Mouse (Mus musculus) hindbrain, embryonic 15.5 days (tissue): Measurements from ENCODE around the gene Taf15. TPM values are rescaled to one million over a fixed set of nuclear protein-coding genes. Genes with fewer than 3 reads are reported as not detected.

ENCODE experiments used
- ATAC-seq: fragments of 200-750 bp; cut with Nextera tagmentation; 2 replicates; pipeline ENCODE4 v1.8.0; 2017; ENCODE audit warnings: low read depth, moderate number of reproducible peaks, moderate TSS enrichment; ENCODE audit not compliant: low FRiP score
- H3K27ac ChIP-seq: fragments of 300-500 bp; sonication (generic); replicated peaks from 2 replicates; pipeline ENCODE4 v1.5.1; 2015; ENCODE audit warnings: mild to moderate bottlenecking, inconsistent platforms
- H3K27me3 ChIP-seq: fragments of 300-500 bp; sonication (generic); 2 replicates; pipeline ENCODE4 v1.6.1; 2015; ENCODE audit warnings: control low read depth, inconsistent platforms
- H3K36me3 ChIP-seq: fragments of 300-500 bp; sonication (generic); 2 replicates; pipeline ENCODE4 v1.6.1; 2015; ENCODE audit warnings: control low read depth, inconsistent platforms
- H3K4me1 ChIP-seq: fragments of 300-500 bp; sonication (generic); replicated peaks from 2 replicates; pipeline ENCODE4 v1.6.1; 2015; ENCODE audit warnings: control low read depth, inconsistent platforms
- H3K4me2 ChIP-seq: fragments of 300-500 bp; sonication (generic); 2 replicates; pipeline ENCODE4 v1.6.1; 2015; ENCODE audit warnings: moderate library complexity, mild to moderate bottlenecking, inconsistent platforms
- H3K4me3 ChIP-seq: fragments of 300-500 bp; sonication (generic); 2 replicates; pipeline ENCODE4 v1.5.1; 2015; ENCODE audit warnings: mild to moderate bottlenecking, inconsistent platforms
- H3K9ac ChIP-seq: fragments of 300-500 bp; sonication (generic); 2 replicates; pipeline ENCODE4 v1.6.1; 2015; ENCODE audit warnings: inconsistent platforms
- H3K9me3 ChIP-seq: fragments of 300-500 bp; sonication (generic); 2 replicates; pipeline ENCODE4 v1.6.1; 2016; ENCODE audit warnings: control low read depth, inconsistent platforms
- WGBS: fragments of 180-500 bp; shearing (Covaris S2); methylation state at CpG from one replicate; pipeline ENCODE4 v1.1.7; 2015; 5-methylcytosine and 5-hydroxymethylcytosine counted together
- polyA plus RNA-seq: library from polyadenylated mRNA; unstranded; fragments of >200 nt; fragmentation: Nextera tagmentation; extraction: Ambion mirVana; gene quantifications from 2 replicates; pipeline ENCODE4 v1.2.1, GENCODE M21; 2015

Gene Taf15
- polyA plus RNA-seq, 1 experiment from 2014 or later: 12.2 TPM

GRCm38 (mm10) chr11:83518371-83518770, 45.5 kb downstream of the Taf15 start:
- no peaks in the 10 kb centered on the region for H3K9me3 ChIP-seq
- H3K27me3 ChIP-seq: no peaks in the 10 kb centered on the region
- H3K36me3 ChIP-seq: peaks cover 3% of the 10 kb centered on the region
- no peak overlapping the region for H3K4me3 ChIP-seq
- no peaks in the 10 kb centered on the region for H3K4me1 ChIP-seq
- no peak for ATAC-seq
- WGBS: 61% methylated on average over 6 of the region's 6 CpGs
- H3K4me2 ChIP-seq: no peak overlapping the region
- H3K9ac ChIP-seq: no peak overlapping the region
- H3K27ac ChIP-seq: no peak overlapping the region

GRCm38 (mm10) chr11:83522075-83522474, 49.2 kb downstream of the Taf15 start, which contains the start of gene Heatr9:
TSS of gene Heatr9 (minus strand) at chr11:83522175.
- Histone ChIP-seq H3K9ac (no peak within 1 kb of the TSS), H3K4me2 (no peak within 1 kb of the TSS), H3K27me3 (no peaks in the 10 kb centered on the region), H3K4me3 (no peak within 1 kb of the TSS), H3K27ac (no peak within 1 kb of the TSS), H3K9me3 (no peaks in the 10 kb centered on the region), H3K36me3 (peaks cover 3% of the 10 kb centered on the region), H3K4me1 (no peaks in the 10 kb centered on the region)
- no peak for ATAC-seq
- WGBS: 86% methylated on average over 3 of the region's 3 CpGs

GRCm38 (mm10) chr11:83529024-83529423, 56.1 kb downstream of the Taf15 start:
- no peaks in the 10 kb centered on the region for H3K36me3 ChIP-seq
- H3K4me2 ChIP-seq: no peak overlapping the region
- H3K9ac ChIP-seq: no peak overlapping the region
- no peaks in the 10 kb centered on the region for H3K9me3 ChIP-seq
- H3K4me3 ChIP-seq: no peak overlapping the region
- no peak overlapping the region for H3K27ac ChIP-seq
- 0 out of 2 replicates have a peak, but pooled peaks cover under 1% of the 10 kb centered on the region for H3K4me1 ChIP-seq
- ATAC-seq: no peak
- WGBS: 69% methylated on average over 12 of the region's 12 CpGs
- H3K27me3 ChIP-seq: no peaks in the 10 kb centered on the region

- WGBS: 96% methylated on average over 5 of the region's 5 CpGs
Measured at GRCm38 (mm10) chr11:83530360-83530759, 57.5 kb downstream of the Taf15 start, which contains the start of gene Ccl5. TSS of gene Ccl5 (minus strand) at chr11:83530518.

GRCm38 (mm10) chr11:83533192-83533591, 60.3 kb downstream of the Taf15 start:
- H3K27ac ChIP-seq: no peak overlapping the region
- no peaks in the 10 kb centered on the region for H3K9me3 ChIP-seq
- H3K27me3 ChIP-seq: no peaks in the 10 kb centered on the region
- 93% methylated on average over 1 of the region's 1 CpGs for WGBS
- H3K4me3 ChIP-seq: no peak overlapping the region
- peaks cover 12% of the 10 kb centered on the region for H3K4me1 ChIP-seq
- H3K4me2 ChIP-seq: no peak overlapping the region
- no peaks in the 10 kb centered on the region for H3K36me3 ChIP-seq
- H3K9ac ChIP-seq: no peak overlapping the region
- no peak for ATAC-seq

More at GRCm38 (mm10) chr11:83530360-83530759, 57.5 kb downstream of the Taf15 start, which contains the start of gene Ccl5:
- H3K27me3 ChIP-seq: no peaks in the 10 kb centered on the region
- H3K4me1 ChIP-seq: peaks cover 12% of the 10 kb centered on the region
- no peak for ATAC-seq
- H3K27ac ChIP-seq: no peak within 1 kb of the TSS
- no peaks in the 10 kb centered on the region for H3K36me3 ChIP-seq
- no peaks in the 10 kb centered on the region for H3K9me3 ChIP-seq
- H3K4me3 ChIP-seq: no peak within 1 kb of the TSS
- no peak within 1 kb of the TSS for H3K9ac ChIP-seq
- H3K4me2 ChIP-seq: no peak within 1 kb of the TSS

GRCm38 (mm10) chr11:83534143-83534542, 61.3 kb downstream of the Taf15 start:
- no peaks in the 10 kb centered on the region for H3K36me3 ChIP-seq
- H3K9ac ChIP-seq: no peak overlapping the region
- peaks cover 12% of the 10 kb centered on the region for H3K4me1 ChIP-seq
- no peaks in the 10 kb centered on the region for H3K9me3 ChIP-seq
- H3K27ac ChIP-seq: no peak overlapping the region
- ATAC-seq: no peak
- WGBS: 82% methylated on average over 8 of the region's 8 CpGs
- no peaks in the 10 kb centered on the region for H3K27me3 ChIP-seq
- no peak overlapping the region for H3K4me3 ChIP-seq
- H3K4me2 ChIP-seq: peak overlapping the region; percentile 30

- Histone ChIP-seq H3K27ac (no peak overlapping the region), H3K4me1 (peaks cover 12% of the 10 kb centered on the region), H3K36me3 (no peaks in the 10 kb centered on the region), H3K4me3 (no peak overlapping the region), H3K4me2 (peak overlapping the region; percentile 30), H3K9me3 (no peaks in the 10 kb centered on the region), H3K9ac (no peak overlapping the region), H3K27me3 (no peaks in the 10 kb centered on the region)
- ATAC-seq: no peak
- 52% methylated on average over 13 of the region's 13 CpGs for WGBS
Measured at GRCm38 (mm10) chr11:83534609-83535423, 61.9 kb downstream of the Taf15 start.

- Histone ChIP-seq H3K4me2 (no peak overlapping the region), H3K4me1 (peaks cover 12% of the 10 kb centered on the region), H3K27me3 (no peaks in the 10 kb centered on the region), H3K9me3 (no peaks in the 10 kb centered on the region), H3K36me3 (no peaks in the 10 kb centered on the region), H3K27ac (no peak overlapping the region), H3K4me3 (no peak overlapping the region), H3K9ac (no peak overlapping the region)
- ATAC-seq: no peak
- 83% methylated on average over 3 of the region's 3 CpGs for WGBS
Measured at GRCm38 (mm10) chr11:83536831-83537230, 63.9 kb downstream of the Taf15 start.

- Histone ChIP-seq H3K4me2 (no peak overlapping the region), H3K9ac (no peak overlapping the region), H3K4me3 (no peak overlapping the region), H3K4me1 (peaks cover 12% of the 10 kb centered on the region), H3K27me3 (no peaks in the 10 kb centered on the region), H3K36me3 (no peaks in the 10 kb centered on the region), H3K27ac (no peak overlapping the region), H3K9me3 (no peaks in the 10 kb centered on the region)
- WGBS: 88% methylated on average over 3 of the region's 3 CpGs
- no peak for ATAC-seq
Measured at GRCm38 (mm10) chr11:83538705-83539314, 65.9 kb downstream of the Taf15 start.

- H3K27me3 ChIP-seq: no peaks in the 10 kb centered on the region
- H3K27ac ChIP-seq: no peak overlapping the region
- H3K9ac ChIP-seq: no peak overlapping the region
- no peak overlapping the region for H3K4me3 ChIP-seq
- no peak for ATAC-seq
- H3K9me3 ChIP-seq: no peaks in the 10 kb centered on the region
- H3K4me2 ChIP-seq: no peak overlapping the region
- 90% methylated on average over 2 of the region's 2 CpGs for WGBS
- H3K4me1 ChIP-seq: no peaks in the 10 kb centered on the region
- no peaks in the 10 kb centered on the region for H3K36me3 ChIP-seq
Measured at GRCm38 (mm10) chr11:83540931-83541330, 68.0 kb downstream of the Taf15 start.

- no peaks in the 10 kb centered on the region for H3K27me3 ChIP-seq
- no peaks in the 10 kb centered on the region for H3K9me3 ChIP-seq
- H3K27ac ChIP-seq: no peak overlapping the region
- no peak overlapping the region for H3K4me3 ChIP-seq
- no peak overlapping the region for H3K9ac ChIP-seq
- no peak for ATAC-seq
- no peak overlapping the region for H3K4me2 ChIP-seq
- 91% methylated on average over 3 of the region's 3 CpGs for WGBS
- H3K4me1 ChIP-seq: no peaks in the 10 kb centered on the region
- H3K36me3 ChIP-seq: no peaks in the 10 kb centered on the region
Measured at GRCm38 (mm10) chr11:83541415-83541814, 68.5 kb downstream of the Taf15 start.

GRCm38 (mm10) chr11:83544214-83544613, 71.3 kb downstream of the Taf15 start:
- no peak for ATAC-seq
- H3K4me3 ChIP-seq: no peak overlapping the region
- H3K36me3 ChIP-seq: no peaks in the 10 kb centered on the region
- H3K27me3 ChIP-seq: no peaks in the 10 kb centered on the region
- H3K4me2 ChIP-seq: no peak overlapping the region
- no peaks in the 10 kb centered on the region for H3K4me1 ChIP-seq
- no peak overlapping the region for H3K9ac ChIP-seq
- H3K27ac ChIP-seq: no peak overlapping the region
- H3K9me3 ChIP-seq: no peaks in the 10 kb centered on the region
- 82% methylated on average over 3 of the region's 3 CpGs for WGBS
